Comparison of ENCODE assay signal across 13 mouse cellular contexts in genomic region chr3:120982795-120983555, GRCm38 (mm10).
A peak's percentile ranks its signal among the peaks of the same experiment; 100 is the strongest.
DNase-seq lines count a peak whose midpoint lies in the region; ATAC-seq and TF ChIP-seq lines count a peak whose summit lies in the region.
"Had no signal": no experiment of that assay in that cellular context is flagged by ENCODE, and none has a peak within 500 bp of the region (broad histone marks: within the 10 kb centered on the region; RNA-seq: fewer than 3 reads in every experiment).

No protein-coding gene starts in this region.

- TF ChIP-seq EP300 in heart, adult 2 months (IDR thresholded peaks at IDR 0.05; ENCODE audit: insufficient read depth, low read depth, low read length): no peak

- no peak for TF ChIP-seq CTCF in heart, adult 2 months (IDR thresholded peaks at IDR 0.05)

- no peak overlapping the region for H3K27ac ChIP-seq in embryonic facial prominence, embryonic 14.5 days (replicated peaks; ENCODE audit: low read depth, low read length)
- H3K27ac ChIP-seq in embryonic facial prominence, embryonic 10.5 days (replicated peaks): no peak overlapping the region
- peak overlapping the region; percentile 91 for H3K27ac ChIP-seq in forebrain, embryonic 14.5 days (ENCODE audit: low read depth, low read length)
- peak overlapping the region; percentile 81; the same call in 1 of the 2 replicates for H3K27ac ChIP-seq in midbrain, embryonic 10.5 days (replicated peaks)
- H3K27ac ChIP-seq in neural tube, embryonic 14.5 days (ENCODE audit: low read depth, low read length): no peak overlapping the region; the same call in 1 of the 2 replicates
- H3K27ac ChIP-seq in heart, adult 2 months: no peak overlapping the region
- H3K27ac ChIP-seq: heart, embryonic 13.5 days; limb, embryonic 15.5 days had no signal

- no peak overlapping the region for H3K9ac ChIP-seq in embryonic facial prominence, embryonic 14.5 days (ENCODE audit: low read depth, low read length)
- H3K9ac ChIP-seq in forebrain, embryonic 14.5 days (ENCODE audit: low read length): no peak overlapping the region
- no peak overlapping the region for H3K9ac ChIP-seq in neural tube, embryonic 14.5 days (replicated peaks; ENCODE audit: low read depth, low read length)
- H3K9ac ChIP-seq in heart, adult 2 months (ENCODE audit: low read depth, low read length): no peak overlapping the region
- H3K9ac ChIP-seq: heart, embryonic 13.5 days; limb, embryonic 15.5 days had no signal

- DNase-seq in embryonic facial prominence, embryonic 14.5 days (ENCODE audit: low spot score): peak; percentile 20
- DNase-seq in embryonic facial prominence, embryonic 10.5 days (ENCODE audit: low spot score): no peak
- peak; percentile 81 for DNase-seq in forebrain, embryonic 14.5 days (ENCODE audit: low spot score)
- no peak for DNase-seq in midbrain, embryonic 10.5 days (ENCODE audit: low spot score)
- no peak for DNase-seq in heart, adult 2 months
- no peak for DNase-seq in cerebellum, adult 9-11 months
- DNase-seq: adrenal gland, adult 2 months; lung, adult 2 months had no signal

- no peak for ATAC-seq in embryonic facial prominence, embryonic 14.5 days (ENCODE audit: low read depth)
- peak; percentile 72 for ATAC-seq in forebrain, embryonic 14.5 days
- ATAC-seq in neural tube, embryonic 14.5 days (ENCODE audit: low read depth): peak; percentile 70
- ATAC-seq in frontal cortex, adult (ENCODE audit: low TSS enrichment): no peak

- no peak for TF ChIP-seq POLR2A in heart, adult 2 months (IDR thresholded peaks at IDR 0.05; ENCODE audit: insufficient read depth, low read depth, low read length)

- no peaks in the 10 kb centered on the region for H3K36me3 ChIP-seq in embryonic facial prominence, embryonic 14.5 days (ENCODE audit: control insufficient read depth, insufficient read depth, low read length)
- no peaks in the 10 kb centered on the region for H3K36me3 ChIP-seq in embryonic facial prominence, embryonic 10.5 days (replicated peaks)
- H3K36me3 ChIP-seq in forebrain, embryonic 14.5 days (ENCODE audit: control insufficient read depth, insufficient read depth, low read length): no peaks in the 10 kb centered on the region
- H3K36me3 ChIP-seq in midbrain, embryonic 10.5 days: no peaks in the 10 kb centered on the region
- no peaks in the 10 kb centered on the region for H3K36me3 ChIP-seq in neural tube, embryonic 14.5 days (ENCODE audit: control insufficient read depth, insufficient read depth, low read length)
- H3K36me3 ChIP-seq in heart, adult 2 months (ENCODE audit: control insufficient read depth, insufficient read depth, low read length): no peaks in the 10 kb centered on the region
- H3K36me3 ChIP-seq: heart, embryonic 13.5 days; limb, embryonic 15.5 days had no signal

- H3K4me3 ChIP-seq in embryonic facial prominence, embryonic 14.5 days (ENCODE audit: low read depth, low read length): no peak overlapping the region
- H3K4me3 ChIP-seq in embryonic facial prominence, embryonic 10.5 days: no peak overlapping the region
- no peak overlapping the region for H3K4me3 ChIP-seq in forebrain, embryonic 14.5 days (ENCODE audit: low read depth, low read length)
- peak overlapping the region; percentile 28; the same call in 1 of the 2 replicates for H3K4me3 ChIP-seq in midbrain, embryonic 10.5 days
- H3K4me3 ChIP-seq in neural tube, embryonic 14.5 days (ENCODE audit: low read depth, low read length): no peak overlapping the region
- no peak overlapping the region for H3K4me3 ChIP-seq in heart, adult 2 months
- H3K4me3 ChIP-seq: erythroblast, embryonic 14.5 days; heart, embryonic 13.5 days; limb, embryonic 15.5 days had no signal

- no peaks in the 10 kb centered on the region for H3K9me3 ChIP-seq in embryonic facial prominence, embryonic 14.5 days (ENCODE audit: control insufficient read depth, low read length)
- no peaks in the 10 kb centered on the region for H3K9me3 ChIP-seq in embryonic facial prominence, embryonic 10.5 days
- H3K9me3 ChIP-seq in forebrain, embryonic 14.5 days (replicated peaks; ENCODE audit: control insufficient read depth, low read length): no peaks in the 10 kb centered on the region
- no peaks in the 10 kb centered on the region for H3K9me3 ChIP-seq in midbrain, embryonic 10.5 days (replicated peaks)
- H3K9me3 ChIP-seq in neural tube, embryonic 14.5 days (ENCODE audit: control insufficient read depth, low read length): no peaks in the 10 kb centered on the region
- H3K9me3 ChIP-seq: heart, embryonic 13.5 days; limb, embryonic 15.5 days had no signal

- 42% methylated on average over 10 of the region's 10 CpGs for WGBS in embryonic facial prominence, embryonic 14.5 days
- 38% methylated on average over 10 of the region's 10 CpGs for WGBS in embryonic facial prominence, embryonic 10.5 days
- WGBS in forebrain, embryonic 14.5 days: 3% methylated on average over 10 of the region's 10 CpGs
- 24% methylated on average over 10 of the region's 10 CpGs for WGBS in midbrain, embryonic 10.5 days
- 18% methylated on average over 10 of the region's 10 CpGs for WGBS in neural tube, embryonic 14.5 days
- WGBS in heart, adult 2 months: 33% methylated on average over 10 of the region's 10 CpGs

- intact Hi-C loops in heart, adult 2 months (cut with DNase I): no loop called here

- no peaks in the 10 kb centered on the region for H3K4me1 ChIP-seq in embryonic facial prominence, embryonic 14.5 days (ENCODE audit: control insufficient read depth, insufficient read depth, low read length)
- H3K4me1 ChIP-seq in embryonic facial prominence, embryonic 10.5 days: peaks cover 7% of the 10 kb centered on the region
- peaks cover 16% of the 10 kb centered on the region for H3K4me1 ChIP-seq in forebrain, embryonic 14.5 days (ENCODE audit: control insufficient read depth, insufficient read depth, low read length)
- peaks cover 27% of the 10 kb centered on the region for H3K4me1 ChIP-seq in midbrain, embryonic 10.5 days
- H3K4me1 ChIP-seq in neural tube, embryonic 14.5 days (ENCODE audit: control insufficient read depth, insufficient read depth, low read length): 0 out of 2 replicates have a peak, but pooled peaks cover 3% of the 10 kb centered on the region
- no peaks in the 10 kb centered on the region for H3K4me1 ChIP-seq in heart, adult 2 months (ENCODE audit: control insufficient read depth, insufficient read depth, low read length)
- H3K4me1 ChIP-seq: heart, embryonic 13.5 days; limb, embryonic 15.5 days had no signal

- H3K79me2 ChIP-seq in heart, adult 2 months (replicated peaks; ENCODE audit: control insufficient read depth, insufficient read depth, low read length): no peaks in the 10 kb centered on the region

- H3K4me2 ChIP-seq in embryonic facial prominence, embryonic 14.5 days (ENCODE audit: low read depth, low read length): no peak overlapping the region
- peak overlapping the region; percentile 40 for H3K4me2 ChIP-seq in forebrain, embryonic 14.5 days (ENCODE audit: low read length)
- H3K4me2 ChIP-seq in neural tube, embryonic 14.5 days (ENCODE audit: low read depth, low read length): peak overlapping the region; percentile 23; the same call in 1 of the 2 replicates
- H3K4me2 ChIP-seq: heart, embryonic 13.5 days; limb, embryonic 15.5 days had no signal

- H3K27me3 ChIP-seq in embryonic facial prominence, embryonic 14.5 days (replicated peaks; ENCODE audit: control insufficient read depth, insufficient read depth, low read length): no peaks in the 10 kb centered on the region
- no peaks in the 10 kb centered on the region for H3K27me3 ChIP-seq in embryonic facial prominence, embryonic 10.5 days (replicated peaks; ENCODE audit: low read depth, poor library complexity, severe bottlenecking)
- no peaks in the 10 kb centered on the region for H3K27me3 ChIP-seq in forebrain, embryonic 14.5 days (replicated peaks; ENCODE audit: control insufficient read depth, insufficient read depth, low read length)
- H3K27me3 ChIP-seq in midbrain, embryonic 10.5 days (ENCODE audit: low read depth, poor library complexity, severe bottlenecking): no peaks in the 10 kb centered on the region; the same call in 1 of the 2 replicates
- H3K27me3 ChIP-seq in neural tube, embryonic 14.5 days (ENCODE audit: control insufficient read depth, insufficient read depth, low read length): no peaks in the 10 kb centered on the region
- no peaks in the 10 kb centered on the region for H3K27me3 ChIP-seq in heart, adult 2 months (ENCODE audit: control insufficient read depth, insufficient read depth, low read length)
- H3K27me3 ChIP-seq: heart, embryonic 13.5 days; limb, embryonic 15.5 days had no signal

Comparison
In these comparisons a context has a peak if more than half of its experiments do, and no peak if none do; other contexts are left out.
1. DNase-seq: peak in embryonic facial prominence, embryonic 14.5 days (single experiment) and forebrain, embryonic 14.5 days (single experiment); none in embryonic facial prominence, embryonic 10.5 days (single experiment), midbrain, embryonic 10.5 days (single experiment), heart, adult 2 months (0 of 2) and cerebellum, adult 9-11 months (single experiment).
2. ATAC-seq: peak in forebrain, embryonic 14.5 days (single experiment) and neural tube, embryonic 14.5 days (single experiment); none in embryonic facial prominence, embryonic 14.5 days (single experiment) and frontal cortex, adult (single experiment).
3. H3K27ac ChIP-seq: peak in forebrain, embryonic 14.5 days (single experiment) and midbrain, embryonic 10.5 days (single experiment); none in embryonic facial prominence, embryonic 14.5 days (single experiment), embryonic facial prominence, embryonic 10.5 days (single experiment), neural tube, embryonic 14.5 days (single experiment) and heart, adult 2 months (single experiment).